Mouse (Mus musculus) adrenal gland, adult 18-20 months (tissue): ENCODE measurements around the gene Mnd1. TPM values are rescaled to one million over a fixed set of nuclear protein-coding genes. Genes with fewer than 3 reads are reported as not detected.

Experiments
- DNase-seq, 2 experiments: peaks; one replicate each; pipeline ENCODE4 v3.0.0; 2021 to 2022; ENCODE audit warnings: low spot score in 2 of 2
- long read RNA-seq, 2 experiments: library from polyadenylated mRNA; stranded (forward); transcript quantifications; one replicate each; pipeline ENCODE4 v2.0.0; 2021
- total RNA-seq, 2 experiments: library from RNA; stranded (reverse); gene quantifications; 1 replicate in 1 of 2; 2 replicates in 1 of 2; pipeline ENCODE4 v1.2.3; 2021

Mnd1 gene
- total RNA-seq = 10 to 100 TPM in 1 of 2 experiments, 1 to 10 TPM in 1; 9.8 to 10.2 TPM
- long read RNA-seq, experiment 1, partial matches to known transcripts = 0 of 2 reads
- long read RNA-seq, experiment 1, other reads (novel, unspliced or antisense) = 0 of 2 reads
- long read RNA-seq, experiment 2, partial matches to known transcripts = 1 of 6 reads
- long read RNA-seq, experiment 2, other reads (novel, unspliced or antisense) = 1 of 6 reads

- peak; percentile 98 to 99 for DNase-seq
Measured at GRCm38 (mm10) chr3:84155558-84156006, at the start of gene Mnd1. Mnd1 (minus strand) TSS chr3:84155786.

GRCm38 (mm10) chr3:84204640-84205039, 49.1 kb upstream of the Mnd1 start:
- DNase-seq = no peak

- DNase-seq = no peak
Measured at GRCm38 (mm10) chr3:84200559-84201420, 45.2 kb upstream of the Mnd1 start.

GRCm38 (mm10) chr3:84199516-84199915, 43.9 kb upstream of the Mnd1 start:
- DNase-seq = no peak

- no peak for DNase-seq
Measured at GRCm38 (mm10) chr3:84198229-84198628, 42.6 kb upstream of the Mnd1 start.

- DNase-seq = no peak
Measured at GRCm38 (mm10) chr3:84193881-84194280, 38.3 kb upstream of the Mnd1 start.

- no peak for DNase-seq
Measured at GRCm38 (mm10) chr3:84191141-84191881, 35.7 kb upstream of the Mnd1 start.

- DNase-seq = peak; percentile 39 to 48
Measured at GRCm38 (mm10) chr3:84190513-84191061, 35.0 kb upstream of the Mnd1 start.

- no peak for DNase-seq
Measured at GRCm38 (mm10) chr3:84189629-84190173, 34.1 kb upstream of the Mnd1 start.

- DNase-seq = no peak
Measured at GRCm38 (mm10) chr3:84181717-84182116, 26.1 kb upstream of the Mnd1 start.

- DNase-seq = no peak
Measured at GRCm38 (mm10) chr3:84181102-84181501, 25.5 kb upstream of the Mnd1 start.

GRCm38 (mm10) chr3:84180304-84180703, 24.7 kb upstream of the Mnd1 start:
- no peak for DNase-seq

- DNase-seq = no peak
Measured at GRCm38 (mm10) chr3:84177834-84178233, 22.2 kb upstream of the Mnd1 start.

GRCm38 (mm10) chr3:84175337-84176315, 20.0 kb upstream of the Mnd1 start:
- DNase-seq = peak; percentile 62 to 74

- no peak for DNase-seq
Measured at GRCm38 (mm10) chr3:84173581-84174154, 18.1 kb upstream of the Mnd1 start, which contains the start of gene Gm6525. Gm6525 (plus strand) TSS chr3:84174104.

GRCm38 (mm10) chr3:84172406-84172805, 16.8 kb upstream of the Mnd1 start:
- DNase-seq = no peak

- DNase-seq = no peak
Measured at GRCm38 (mm10) chr3:84169393-84170005, 13.9 kb upstream of the Mnd1 start.

- DNase-seq = no peak
Measured at GRCm38 (mm10) chr3:84168943-84169342, 13.4 kb upstream of the Mnd1 start.

GRCm38 (mm10) chr3:84166073-84166472, 10.5 kb upstream of the Mnd1 start:
- no peak for DNase-seq
